Mouse (Mus musculus) subcutaneous adipose tissue, adult 2 months (tissue): ENCODE measurements around the gene Gm5478. TPM values are rescaled to one million over a fixed set of nuclear protein-coding genes. Genes with fewer than 3 reads are reported as not detected.

Experiments
- polyA plus RNA-seq: library from polyadenylated mRNA; depleted of rRNA; stranded (reverse); fragments of >200 nt; gene quantifications from 2 replicates; pipeline ENCODE4 v1.2.3, GENCODE M21; 2012; ENCODE audit warnings: low replicate concordance; rRNA removed

The Gm5478 gene
- not detected in 2 replicates for polyA plus RNA-seq

GRCm38 (mm10) chr15:101647280-101647679 lies at the start of gene Gm5478:
TSS of gene Gm5478 (minus strand) at chr15:101647380.

GRCm38 (mm10) chr15:101694207-101694606 lies 47.0 kb upstream of the Gm5478 start, which contains the start of gene Krt6a:
TSS of gene Krt6a (minus strand) at chr15:101694307.

GRCm38 (mm10) chr15:101680187-101680586 lies 33.0 kb upstream of the Gm5478 start, which contains the start of gene Krt6b:
TSS of gene Krt6b (minus strand) at chr15:101680287.

GRCm38 (mm10) chr15:101627884-101628283 lies 19.3 kb downstream of the Gm5478 start, which contains the start of gene Gm5414:
TSS of gene Gm5414 (minus strand) at chr15:101628188.

Other genes with a start within 250 kb of the Gm5478 start
- gene Krt7, start 236.3 kb downstream of the Gm5478 start, polyA plus RNA-seq = 2.1 and 35.5 TPM in 2 replicates
- gene Krt87, start 208.6 kb downstream of the Gm5478 start, polyA plus RNA-seq = 0.67 TPM in 1 of 2 replicates, not detected in the other
- gene Krt88, start 199.6 kb downstream of the Gm5478 start, polyA plus RNA-seq = not detected in 2 replicates
- 0.35 TPM in 1 of 2 replicates, not detected in the other for gene Krt81, start 183.6 kb downstream of the Gm5478 start, polyA plus RNA-seq
- gene Krt86, start 173.9 kb downstream of the Gm5478 start, polyA plus RNA-seq = not detected in 2 replicates
- 19.3 TPM in 1 of 2 replicates, not detected in the other for gene Krt83, start 155.9 kb downstream of the Gm5478 start, polyA plus RNA-seq
- gene Gm49425, start 130.1 kb downstream of the Gm5478 start, polyA plus RNA-seq = 3.8 TPM in 1 of 2 replicates, not detected in the other
- gene Krt84, start 114.6 kb downstream of the Gm5478 start, polyA plus RNA-seq = not detected in 2 replicates
- not detected in 2 replicates for gene Krt82, start 96.7 kb downstream of the Gm5478 start, polyA plus RNA-seq
- 0.84 TPM in 1 of 2 replicates, not detected in the other for gene Krt90, start 84.4 kb downstream of the Gm5478 start, polyA plus RNA-seq
- gene Krt75, start 73.5 kb downstream of the Gm5478 start, polyA plus RNA-seq = not detected in 2 replicates
- gene Gm5414, start 19.2 kb downstream of the Gm5478 start, polyA plus RNA-seq = not detected in 2 replicates
- not detected in 2 replicates for gene Krt6b, start 32.9 kb upstream of the Gm5478 start, polyA plus RNA-seq
- not detected in 2 replicates for gene Krt6a, start 46.9 kb upstream of the Gm5478 start, polyA plus RNA-seq
- gene Krt5, start 65.5 kb upstream of the Gm5478 start, polyA plus RNA-seq = 0.07 and 3.5 TPM in 2 replicates
- not detected in 2 replicates for gene Krt71, start 95.7 kb upstream of the Gm5478 start, polyA plus RNA-seq
- not detected in 2 replicates for gene Krt72, start 139.1 kb upstream of the Gm5478 start, polyA plus RNA-seq
- not detected in 2 replicates for gene Krt73, start 155.0 kb upstream of the Gm5478 start, polyA plus RNA-seq
- 0.10 TPM in 1 of 2 replicates, not detected in the other for gene Krt2, start 170.8 kb upstream of the Gm5478 start, polyA plus RNA-seq
- 0.08 TPM in 1 of 2 replicates, not detected in the other for gene Krt1, start 203.4 kb upstream of the Gm5478 start, polyA plus RNA-seq
- gene Krt77, start 222.3 kb upstream of the Gm5478 start, polyA plus RNA-seq = not detected in 2 replicates
- gene Krt76, start 245.5 kb upstream of the Gm5478 start, polyA plus RNA-seq = 0.13 TPM in 1 of 2 replicates, not detected in the other